11 mouse cellular contexts compared by ENCODE assay signal in genomic region chr14:61097974-61098625, GRCm38 (mm10). TPM values are rescaled to one million over a fixed set of nuclear protein-coding genes. Genes with fewer than 3 reads are reported as not detected.
DNase-seq lines count a peak whose midpoint lies in the region; ATAC-seq and TF ChIP-seq lines count a peak whose summit lies in the region.
"Had no signal": no experiment of that assay in that cellular context is flagged by ENCODE, and none has a peak within 500 bp of the region (broad histone marks: within the 10 kb centered on the region; RNA-seq: fewer than 3 reads in every experiment).

No protein-coding gene starts in this region.

- WGBS in lung, postnatal 0 days = 54% methylated on average over 12 of the region's 12 CpGs
- 82% methylated on average over 12 of the region's 12 CpGs for WGBS in neural tube, embryonic 15.5 days

- no peaks in the 10 kb centered on the region for H3K27me3 ChIP-seq in lung, postnatal 0 days (replicated peaks; ENCODE audit: insufficient read depth, low read length)
- no peaks in the 10 kb centered on the region for H3K27me3 ChIP-seq in neural tube, embryonic 15.5 days (replicated peaks)
- H3K27me3 ChIP-seq: intestine, embryonic 15.5 days had no signal

- TF ChIP-seq CTCF in lung, postnatal 0 days (IDR thresholded peaks at IDR 0.05) = no peak

- H3K36me3 ChIP-seq in lung, postnatal 0 days (ENCODE audit: insufficient read depth, low read length) = no peaks in the 10 kb centered on the region
- no peaks in the 10 kb centered on the region for H3K36me3 ChIP-seq in neural tube, embryonic 15.5 days
- H3K36me3 ChIP-seq: G1E; intestine, embryonic 15.5 days had no signal

- TF ChIP-seq EP300 in lung, postnatal 0 days (IDR thresholded peaks at IDR 0.05) = peak; percentile 25; the same call in 1 of the 2 replicates

- H3K4me1 ChIP-seq in lung, postnatal 0 days (ENCODE audit: insufficient read depth, low read depth, low read length) = no peaks in the 10 kb centered on the region
- no peaks in the 10 kb centered on the region for H3K4me1 ChIP-seq in neural tube, embryonic 15.5 days
- H3K4me1 ChIP-seq: intestine, embryonic 15.5 days had no signal

- H3K27ac ChIP-seq in lung, postnatal 0 days (ENCODE audit: low read length) = no peak overlapping the region
- H3K27ac ChIP-seq in neural tube, embryonic 15.5 days (replicated peaks) = no peak overlapping the region
- H3K27ac ChIP-seq: intestine, embryonic 15.5 days had no signal

- no peak overlapping the region for H3K4me2 ChIP-seq in lung, postnatal 0 days (replicated peaks; ENCODE audit: low read depth, low read length)
- H3K4me2 ChIP-seq in neural tube, embryonic 15.5 days = no peak overlapping the region
- H3K4me2 ChIP-seq: intestine, embryonic 15.5 days; midbrain, embryonic 11.5 days had no signal

- DNase-seq in adrenal gland, postnatal 14 days = peak; percentile 11
- no peak for DNase-seq in adrenal gland, adult 8-10 months
- DNase-seq in gastrocnemius, postnatal 14 days = peak; percentile 9
- peak; percentile 70 to 71 for DNase-seq in heart, postnatal 10 days
- DNase-seq in lung, postnatal 0 days (ENCODE audit: low spot score) = peak; percentile 77
- no peak for DNase-seq in spleen, postnatal 36 days (ENCODE audit: low spot score in 2 of 2)
- DNase-seq in T-cell, adult 2 months (ENCODE audit: low spot score) = no peak

- peak; percentile 84 for ATAC-seq in lung, postnatal 0 days
- no peak for ATAC-seq in neural tube, embryonic 15.5 days (ENCODE audit: low FRiP score)
- ATAC-seq: intestine, embryonic 15.5 days had no signal

- H3K9ac ChIP-seq in lung, postnatal 0 days (replicated peaks; ENCODE audit: low read depth) = no peak overlapping the region
- H3K9ac ChIP-seq in neural tube, embryonic 15.5 days (replicated peaks) = no peak overlapping the region
- H3K9ac ChIP-seq: intestine, embryonic 15.5 days had no signal

- H3K9me3 ChIP-seq in lung, postnatal 0 days (ENCODE audit: low read length) = no peaks in the 10 kb centered on the region
- H3K9me3 ChIP-seq in neural tube, embryonic 15.5 days (replicated peaks) = no peaks in the 10 kb centered on the region
- H3K9me3 ChIP-seq: G1E; intestine, embryonic 15.5 days had no signal

- H3K4me3 ChIP-seq in lung, postnatal 0 days (ENCODE audit: low read depth, low read length) = no peak overlapping the region
- no peak overlapping the region for H3K4me3 ChIP-seq in neural tube, embryonic 15.5 days (replicated peaks)
- H3K4me3 ChIP-seq: intestine, embryonic 15.5 days had no signal

- intact Hi-C loops in gastrocnemius, postnatal 14 days (cut with DNase I; ENCODE audit: low total_unique reads) = no loop called here
- intact Hi-C loops in heart, postnatal 10 days (cut with DNase I) = no loop called here

RNA-seq across cellular contexts. Expression of gene Sacs, which starts 40.2 kb away (rescaled TPM):
- 8.7 and 10.2 TPM in 2 replicates for total RNA-seq in adrenal gland, postnatal 14 days (2021)
- 1 to 10 TPM; 8.4 to 9.5 (median 8.6) TPM for total RNA-seq in adrenal gland, adult 8-10 months (2022)
- total RNA-seq in gastrocnemius, postnatal 14 days (2021) = 10 to 100 TPM; 22.8 to 31.4 TPM
- total RNA-seq in heart, postnatal 10 days (2021) = 10 to 100 TPM; 31.0 to 34.8 TPM
- 0.75 and 1.00 TPM in 2 replicates for polyA plus RNA-seq in lung, postnatal 0 days (2015; fragmentation: Nextera tagmentation; extraction: Ambion mirVana)
- polyA plus RNA-seq in neural tube, embryonic 15.5 days (2015; fragmentation: Nextera tagmentation; extraction: Ambion mirVana) = 7.5 and 8.0 TPM in 2 replicates

RNA-seq across cellular contexts. Expression of gene Tnfrsf19, which starts 51.8 kb away (rescaled TPM):
- total RNA-seq in adrenal gland, postnatal 14 days (2021) = 30.8 and 31.4 TPM in 2 replicates
- total RNA-seq in adrenal gland, adult 8-10 months (2022) = 10 to 100 TPM; 43.0 to 81.1 (median 59.0) TPM
- 1 to 10 TPM; 3.7 to 7.4 TPM for total RNA-seq in gastrocnemius, postnatal 14 days (2021)
- total RNA-seq in heart, postnatal 10 days (2021) = 1 to 10 TPM; 3.4 to 6.7 TPM
- polyA plus RNA-seq in lung, postnatal 0 days (2015; fragmentation: Nextera tagmentation; extraction: Ambion mirVana) = 35.0 and 37.2 TPM in 2 replicates
- polyA plus RNA-seq in neural tube, embryonic 15.5 days (2015; fragmentation: Nextera tagmentation; extraction: Ambion mirVana) = 28.8 and 30.3 TPM in 2 replicates
- polyA plus RNA-seq: G1E had no signal

Comparison
In these comparisons a context has a peak if more than half of its experiments do, and no peak if none do; other contexts are left out.
1. DNase-seq: peak in adrenal gland, postnatal 14 days (single experiment), gastrocnemius, postnatal 14 days (single experiment), heart, postnatal 10 days (2 of 2) and lung, postnatal 0 days (single experiment); none in adrenal gland, adult 8-10 months (single experiment), spleen, postnatal 36 days (0 of 2) and T-cell, adult 2 months (single experiment).